Mouse (Mus musculus): ENCODE results near the gene Tmem129.

- TF ChIP-seq EP300 (IDR thresholded peaks at IDR 0.05; ENCODE audit: low read depth) = no peak
- no peak for TF ChIP-seq CTCF (IDR thresholded peaks at IDR 0.05; ENCODE audit: low read depth)
Observed at GRCm38 (mm10) chr5:33606631-33607030, 51.6 kb downstream of the Tmem129 start.
